Mouse (Mus musculus) adrenal gland, adult 2 months (tissue): ENCODE measurements around the gene Gm10762. TPM values are rescaled to one million over a fixed set of nuclear protein-coding genes. Genes with fewer than 3 reads are reported as not detected.
"Not testable (repeated sequence)": the region's sequence is repeated elsewhere in the genome, so short reads cannot be mapped to it uniquely, and the experiment has no call there.

Experiments used
- DNase-seq: peaks from one replicate; pipeline ENCODE4 v3.0.0; 2021
- long read RNA-seq: library from polyadenylated mRNA; stranded (forward); transcript quantifications from one replicate; pipeline ENCODE4 v2.0.0, GENCODE M21; 2021
- polyA plus RNA-seq: library from polyadenylated mRNA; depleted of rRNA; stranded (reverse); fragments of >200 nt; gene quantifications from 2 replicates; pipeline ENCODE4 v1.2.3, GENCODE M21; 2012; rRNA removed
- total RNA-seq, 2 experiments: library from RNA; stranded (reverse); gene quantifications; 2 replicates each; pipeline ENCODE4 v1.2.3; 2021

Gene Gm10762
- 1 to 10 TPM; 4.0 to 6.7 TPM for total RNA-seq
- 5.1 and 6.8 TPM in 2 replicates for polyA plus RNA-seq
- long read RNA-seq, transcript Gm10762-201 (1 exons, 1,133 nt), result major isoform, 5 of 5 reads
- long read RNA-seq, partial matches to known transcripts, result 0 of 5 reads
- long read RNA-seq, other reads (novel, unspliced or antisense), result 0 of 5 reads

- peak; percentile 91 for DNase-seq
Measured at GRCm38 (mm10) chr2:128967661-128968441, at the start of gene Gm10762. Gene Gm10762 (minus strand): TSS chr2:128967725.

- DNase-seq, result not testable (repeated sequence)
Measured at GRCm38 (mm10) chr2:129008867-129009266, 41.3 kb upstream of the Gm10762 start.

GRCm38 (mm10) chr2:129006194-129006749, 38.7 kb upstream of the Gm10762 start:
- no peak for DNase-seq

- no peak for DNase-seq
Measured at GRCm38 (mm10) chr2:129004872-129005271, 37.3 kb upstream of the Gm10762 start.

DNA sequence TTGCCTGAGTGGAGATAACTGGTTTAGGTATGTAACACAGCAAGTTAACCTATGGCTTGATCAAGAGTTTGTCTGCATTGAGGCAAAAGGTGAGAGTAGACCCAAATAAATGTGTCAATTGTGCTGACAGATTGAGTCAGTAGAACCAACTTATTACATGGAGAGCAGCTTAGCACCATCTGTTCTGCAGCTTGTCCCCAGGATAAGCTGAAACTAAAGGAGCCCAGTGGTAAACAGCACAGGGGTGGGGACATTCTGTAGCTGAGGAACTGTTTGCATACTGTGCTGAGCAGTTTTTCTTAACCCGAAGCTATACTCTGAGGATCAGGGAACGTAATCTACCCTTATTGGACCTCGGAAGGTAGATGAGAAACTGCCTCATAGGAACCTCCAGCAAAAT, 17.2 kb upstream of the Gm10762 start:
- no peak for DNase-seq

- no peak for DNase-seq
Measured at GRCm38 (mm10) chr2:128975572-128975971, 8.0 kb upstream of the Gm10762 start.

DNA sequence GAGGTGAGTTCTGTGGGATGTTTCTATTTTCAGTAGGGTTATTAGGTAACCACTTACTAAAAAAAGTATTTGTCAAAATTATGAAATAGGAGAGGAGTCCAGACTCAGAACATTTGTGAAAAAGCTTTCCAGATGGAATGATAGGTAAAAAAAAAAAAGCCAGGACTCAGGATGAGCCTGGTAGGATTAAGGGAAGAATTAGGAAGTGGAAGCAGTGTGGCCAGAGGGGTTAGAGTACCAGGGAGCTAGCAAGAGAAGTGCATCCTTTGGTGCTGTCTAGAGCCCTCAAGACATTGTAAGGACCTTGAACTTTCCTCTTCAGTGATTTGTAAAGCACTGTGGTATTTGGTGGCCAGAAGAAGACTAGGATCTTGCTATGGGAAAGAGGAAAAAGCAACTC, 4.8 kb upstream of the Gm10762 start:
- peak; percentile 13 for DNase-seq

GRCm38 (mm10) chr2:128968475-128969083, 1.1 kb upstream of the Gm10762 start:
- no peak for DNase-seq

DNA sequence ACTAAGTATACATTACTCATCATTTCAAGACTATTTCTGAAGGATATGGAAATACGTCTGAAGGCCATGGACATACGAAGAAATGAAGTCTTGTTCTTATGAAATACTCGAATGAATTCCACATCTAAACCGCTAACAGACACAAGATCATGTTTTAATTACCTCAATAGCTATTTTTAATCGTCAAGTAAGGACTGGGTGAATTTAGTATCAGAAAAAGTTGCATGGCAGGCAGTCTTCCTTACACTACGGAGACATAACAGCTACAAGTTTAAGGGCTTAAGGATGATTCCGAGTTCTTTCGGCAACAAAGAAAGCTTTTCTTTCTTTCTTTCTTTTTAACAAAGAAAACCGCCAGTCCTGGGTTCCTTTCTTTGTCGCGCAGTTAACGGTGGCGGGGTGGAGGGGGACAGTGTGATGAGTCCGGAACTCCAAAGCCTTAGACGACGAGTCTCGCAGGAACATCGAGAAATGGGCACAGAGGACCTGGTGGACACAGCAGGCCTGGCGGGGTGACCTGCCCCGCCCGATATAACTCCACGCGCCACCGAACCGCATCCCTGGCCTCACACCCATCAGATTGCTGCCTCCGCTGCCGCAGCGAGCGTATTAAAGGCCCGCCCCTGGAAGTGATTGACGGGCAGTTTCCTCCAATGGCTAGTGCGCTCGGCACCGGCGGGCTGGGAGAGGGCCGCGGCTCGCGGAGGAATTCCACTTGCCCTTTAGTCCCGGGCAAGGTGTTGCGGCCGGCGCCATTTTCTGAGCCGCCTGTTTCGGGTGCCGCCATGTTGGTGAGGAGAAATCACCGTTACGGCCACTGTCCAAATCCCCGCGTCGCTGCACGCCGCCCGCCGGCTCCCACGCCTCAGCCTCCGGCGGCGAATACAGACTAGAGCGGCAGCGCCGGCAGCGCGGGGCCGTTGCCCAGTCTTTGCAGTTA, 614 bp downstream of the Gm10762 start, which contains the start of gene Zc3h6:
Zc3h6 (plus strand) TSS at position 762 of the 940 bp plus-strand sequence.
- peak; percentile 99 for DNase-seq

GRCm38 (mm10) chr2:128966236-128966635, 1.3 kb downstream of the Gm10762 start:
- no peak for DNase-seq

- DNase-seq, result no peak
Measured at GRCm38 (mm10) chr2:128965505-128966105, 1.9 kb downstream of the Gm10762 start.

GRCm38 (mm10) chr2:128954186-128954585, 13.3 kb downstream of the Gm10762 start:
- no peak for DNase-seq

GRCm38 (mm10) chr2:128947962-128948588, 19.4 kb downstream of the Gm10762 start:
- peak; percentile 32 for DNase-seq

DNA sequence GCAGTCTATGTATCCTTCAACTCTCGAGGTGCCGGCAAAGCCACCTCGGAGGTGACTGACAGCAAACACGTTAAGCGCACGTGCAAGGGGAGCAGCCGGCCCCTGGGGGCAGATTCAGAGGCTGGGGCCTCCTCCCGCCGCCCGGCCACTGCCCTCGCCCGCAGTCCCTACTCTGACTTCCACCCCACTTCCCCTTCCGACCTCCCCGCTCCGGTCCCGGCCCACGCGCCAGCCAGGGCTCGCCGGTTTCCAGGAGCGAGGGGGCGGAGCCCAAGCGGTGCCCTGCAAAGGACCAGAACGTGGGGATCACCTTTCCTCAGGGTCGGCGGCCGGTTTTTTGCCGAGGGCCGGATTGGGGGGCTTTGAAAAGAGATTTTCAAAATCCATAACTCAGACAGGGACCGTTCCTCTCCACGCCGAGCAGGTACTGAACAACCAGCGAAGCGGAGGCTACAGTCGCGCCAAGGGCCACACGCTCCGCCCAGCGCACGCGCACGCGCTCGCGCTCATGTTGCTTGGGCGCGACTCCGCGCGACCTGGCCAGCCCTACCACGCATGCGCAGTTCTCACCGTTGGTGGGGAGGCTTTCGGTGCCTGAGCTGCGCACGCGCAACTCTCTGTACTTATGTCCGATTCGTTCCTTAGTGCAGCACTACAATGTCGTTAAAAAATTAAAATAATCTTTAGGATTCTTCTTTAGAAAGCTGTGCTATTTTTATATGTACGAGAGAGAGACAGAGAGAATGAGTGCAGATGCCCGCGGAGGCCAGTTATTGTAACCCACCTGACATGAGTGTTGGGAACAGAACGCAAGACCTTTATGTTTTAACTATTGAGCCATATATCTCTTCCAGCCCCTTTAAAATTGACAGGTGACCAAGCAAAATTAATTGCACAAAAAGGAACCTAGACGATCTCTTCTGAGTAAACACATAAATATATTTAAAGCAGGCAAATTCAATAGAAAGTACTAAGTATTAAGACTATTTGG, 23.7 kb downstream of the Gm10762 start, which contains the start of gene Zc3h8:
Zc3h8 (minus strand) TSS at position 540 of the 991 bp plus-strand sequence.
- peak; percentile 98 for DNase-seq

- no peak for DNase-seq
Measured at GRCm38 (mm10) chr2:128936256-128936655, 31.3 kb downstream of the Gm10762 start.

DNA sequence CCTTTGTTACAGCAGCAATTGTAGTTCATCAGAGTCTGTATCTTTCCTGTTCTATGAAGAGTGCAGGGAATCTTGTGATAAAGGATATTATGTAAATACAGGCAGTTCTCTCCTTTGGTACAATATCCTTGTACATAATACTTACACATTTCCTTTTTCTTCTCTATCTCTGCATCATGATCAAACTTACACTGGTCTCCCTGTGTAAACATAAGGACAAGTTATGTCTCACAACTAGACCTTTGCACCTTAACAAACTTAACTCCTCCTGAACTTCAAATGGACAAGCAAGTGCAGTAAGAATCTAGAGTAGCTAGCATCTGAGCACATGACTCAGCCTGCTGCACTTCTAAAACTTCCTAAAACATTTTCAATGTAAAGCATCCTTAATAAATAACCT, 36.8 kb downstream of the Gm10762 start:
- no peak for DNase-seq

DNA sequence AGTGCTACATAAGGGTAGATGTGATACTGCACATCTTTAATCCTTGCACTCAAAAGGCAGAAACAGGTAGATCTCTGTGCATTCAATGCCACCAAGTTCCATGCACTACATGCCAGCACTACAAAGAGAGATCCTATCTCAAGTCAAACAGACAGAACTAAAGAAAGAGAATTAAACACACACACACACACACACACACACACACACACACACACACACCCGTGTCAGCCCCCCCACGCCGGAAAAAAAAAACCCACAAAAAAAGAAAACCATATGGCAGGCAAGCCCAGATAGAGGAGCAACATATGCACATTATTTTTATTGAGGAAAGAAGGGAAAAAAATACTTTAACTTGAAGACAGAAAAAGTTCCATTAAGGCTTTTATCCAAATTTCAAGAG, 39.1 kb downstream of the Gm10762 start:
- DNase-seq, result no peak

- no peak for DNase-seq
Measured at GRCm38 (mm10) chr2:128924799-128925198, 42.7 kb downstream of the Gm10762 start.
